Mouse (Mus musculus) liver, postnatal 0 days (tissue): ENCODE measurements around the gene 1700001F09Rik. TPM values are rescaled to one million over a fixed set of nuclear protein-coding genes. Genes with fewer than 3 reads are reported as not detected.
"Not testable (repeated sequence)": the region's sequence is repeated elsewhere in the genome, so short reads cannot be mapped to it uniquely, and the experiment has no call there.

ENCODE experiments used
- ATAC-seq: fragments of 200-750 bp; cut with Nextera tagmentation; 2 replicates; pipeline ENCODE4 v1.8.0; 2017; ENCODE audit warnings: mild to moderate bottlenecking, moderate library complexity
- DNase-seq: peaks from one replicate; pipeline ENCODE4 v3.0.0-alpha.2; 2016
- H3K27ac ChIP-seq: fragments of 300-500 bp; sonication (generic); 2 replicates; pipeline ENCODE4 v1.5.1; 2014; ENCODE audit warnings: antibody characterized with exemption, moderate library complexity, mild to moderate bottlenecking, low read depth
- H3K27me3 ChIP-seq: fragments of 300-500 bp; sonication (generic); 2 replicates; pipeline ENCODE4 v1.6.1; 2014; ENCODE audit warnings: low read length, control low read depth, mixed read lengths; ENCODE audit not compliant: insufficient read depth
- H3K36me3 ChIP-seq: fragments of 300-500 bp; sonication (generic); replicated peaks from 2 replicates; pipeline ENCODE4 v1.6.1; 2014; ENCODE audit warnings: mild to moderate bottlenecking, control low read depth, low read length, moderate library complexity, mixed read lengths; ENCODE audit not compliant: insufficient read depth
- H3K4me1 ChIP-seq: fragments of 300-500 bp; sonication (generic); 2 replicates; pipeline ENCODE4 v1.6.1; 2014; ENCODE audit warnings: antibody characterized with exemption, mild to moderate bottlenecking, control low read depth; ENCODE audit not compliant: insufficient read depth
- H3K4me2 ChIP-seq: fragments of 300-500 bp; sonication (generic); 2 replicates; pipeline ENCODE4 v1.6.1; 2014; ENCODE audit warnings: low read depth, mild to moderate bottlenecking, low read length, moderate library complexity, mixed read lengths
- H3K4me3 ChIP-seq: fragments of 300-500 bp; sonication (generic); 2 replicates; pipeline ENCODE4 v1.5.1; 2014; ENCODE audit warnings: low read depth, low read length
- H3K9ac ChIP-seq: fragments of 300-500 bp; sonication (generic); replicated peaks from 2 replicates; pipeline ENCODE4 v1.6.1; 2014; ENCODE audit warnings: mild to moderate bottlenecking, moderate library complexity
- H3K9me3 ChIP-seq: fragments of 300-500 bp; sonication (generic); 2 replicates; pipeline ENCODE4 v1.6.1; 2016; ENCODE audit warnings: mild to moderate bottlenecking, control low read depth, low read length, mixed read lengths
- WGBS: fragments of 180-500 bp; shearing (Covaris S2); extraction: QIAGEN DNeasy Blood & Tissue Kit; methylation state at CpG from one replicate; pipeline ENCODE4 v1.1.7; 2014; ENCODE audit not compliant: insufficient replicate concordance; 5-methylcytosine and 5-hydroxymethylcytosine counted together
- polyA plus RNA-seq: library from polyadenylated mRNA; unstranded; fragments of >200 nt; fragmentation: Nextera tagmentation; extraction: Ambion mirVana; gene quantifications from 2 replicates; pipeline ENCODE4 v1.2.1, GENCODE M21; 2015

1700001F09Rik gene
- polyA plus RNA-seq, result not detected in 2 replicates

- DNase-seq, H3K4me1 ChIP-seq, ATAC-seq, H3K27ac ChIP-seq, H3K9me3 ChIP-seq, H3K4me3 ChIP-seq, H3K27me3 ChIP-seq, H3K4me2 ChIP-seq, H3K9ac ChIP-seq, H3K36me3 ChIP-seq: not testable (repeated sequence)
Observed at GRCm38 (mm10) chr14:43347711-43348110, at the start of gene 1700001F09Rik. Gene 1700001F09Rik, minus strand, starts transcription at chr14:43347811.

DNA sequence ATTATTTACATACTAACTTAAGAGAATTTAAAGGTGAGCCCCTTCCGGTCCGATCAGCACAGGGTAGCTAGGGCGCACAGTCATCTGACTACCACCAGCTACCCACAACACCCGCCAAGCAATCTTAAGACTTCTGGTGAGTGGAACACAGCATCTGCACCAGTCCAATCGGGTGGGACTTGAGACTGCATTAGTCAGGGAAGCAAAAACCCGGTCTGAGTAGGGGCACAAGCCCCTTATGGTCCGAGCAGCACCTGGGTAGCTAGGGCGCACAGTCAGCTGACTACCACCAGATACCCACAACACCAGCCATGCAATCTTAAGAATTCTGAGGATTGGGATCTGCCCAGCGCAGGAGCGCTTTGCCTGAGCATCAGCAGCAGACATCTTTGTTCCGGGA, 14.1 kb upstream of the 1700001F09Rik start:
- H3K4me1 ChIP-seq, H3K4me3 ChIP-seq, H3K27me3 ChIP-seq, ATAC-seq, H3K27ac ChIP-seq, H3K4me2 ChIP-seq, DNase-seq, H3K9me3 ChIP-seq, H3K9ac ChIP-seq, H3K36me3 ChIP-seq: not testable (repeated sequence)
- 75% methylated on average over 11 of the region's 11 CpGs for WGBS

DNA sequence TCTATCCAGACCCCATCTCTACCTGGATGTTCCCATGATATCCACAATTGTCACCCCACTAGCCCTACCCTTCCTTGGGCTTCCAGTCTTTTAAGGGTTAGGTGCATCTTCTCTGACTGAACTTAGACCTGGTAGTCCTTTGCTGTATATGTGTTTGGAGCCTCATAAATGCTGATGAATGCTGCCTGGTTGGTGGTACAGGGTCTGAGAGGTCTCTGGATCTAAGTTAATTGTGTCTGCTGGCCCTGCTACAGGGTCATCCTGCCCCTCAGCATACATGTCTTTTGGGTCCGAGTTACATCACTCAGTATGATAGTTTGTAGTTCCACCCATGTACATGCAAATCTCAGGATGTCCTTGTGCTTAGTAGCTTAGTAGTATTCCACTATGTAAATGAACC, 11.6 kb upstream of the 1700001F09Rik start:
- DNase-seq, H3K4me1 ChIP-seq, H3K4me3 ChIP-seq, ATAC-seq, H3K9me3 ChIP-seq, H3K27ac ChIP-seq, H3K4me2 ChIP-seq, H3K36me3 ChIP-seq, H3K9ac ChIP-seq, H3K27me3 ChIP-seq: not testable (repeated sequence)
- WGBS, result 54% methylated on average over 1 of the region's 1 CpGs

DNA sequence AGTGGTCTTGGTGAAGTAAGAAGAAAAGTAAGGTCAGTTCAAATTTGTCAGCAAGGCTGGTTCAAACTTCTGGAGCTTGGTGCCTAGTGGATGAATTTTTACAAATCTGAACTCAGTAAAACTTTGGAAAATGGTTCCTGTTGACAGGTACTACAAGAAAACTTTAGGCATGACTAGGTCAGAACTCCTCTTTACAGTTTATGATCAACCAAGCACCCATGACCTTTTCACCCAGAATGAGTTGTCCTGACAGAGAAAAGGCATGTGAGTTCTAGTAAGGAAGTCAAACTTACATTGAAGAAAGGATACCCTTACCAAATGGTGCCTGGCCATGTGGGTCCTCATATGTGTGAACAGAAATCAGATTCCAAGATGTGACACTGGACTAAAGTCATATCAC, 9.9 kb upstream of the 1700001F09Rik start:
- H3K36me3 ChIP-seq, H3K4me2 ChIP-seq, DNase-seq, ATAC-seq, H3K27ac ChIP-seq, H3K27me3 ChIP-seq, H3K9ac ChIP-seq, H3K4me3 ChIP-seq, H3K4me1 ChIP-seq, H3K9me3 ChIP-seq: not testable (repeated sequence)

GRCm38 (mm10) chr14:43352944-43353343, 5.3 kb upstream of the 1700001F09Rik start:
- H3K27ac ChIP-seq, H3K27me3 ChIP-seq, H3K9me3 ChIP-seq, H3K4me1 ChIP-seq, H3K4me2 ChIP-seq, DNase-seq, H3K9ac ChIP-seq, H3K4me3 ChIP-seq, H3K36me3 ChIP-seq, ATAC-seq: not testable (repeated sequence)
- WGBS, result 68% methylated on average over 2 of the region's 2 CpGs

DNA sequence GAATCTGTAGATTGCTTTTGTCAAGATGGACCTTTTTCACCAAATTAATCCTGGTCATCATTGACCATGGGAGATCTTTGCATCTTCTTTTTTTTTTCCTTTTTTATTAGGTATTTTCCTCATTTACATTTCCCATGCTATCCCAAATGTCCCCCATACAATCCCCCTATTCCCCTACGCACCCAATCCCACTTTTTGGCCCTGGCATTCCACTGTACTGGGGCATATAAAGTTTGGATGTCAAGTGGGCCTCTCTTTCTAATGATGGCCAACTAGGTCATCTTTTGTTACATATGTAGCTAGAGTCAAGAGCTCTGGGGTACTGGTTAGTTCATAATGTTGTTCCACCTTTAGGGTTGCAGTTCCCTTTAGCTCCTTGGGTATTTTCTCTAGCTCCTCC, 10.0 kb downstream of the 1700001F09Rik start:
- H3K27me3 ChIP-seq, H3K4me2 ChIP-seq, H3K4me3 ChIP-seq, DNase-seq, H3K4me1 ChIP-seq, ATAC-seq, H3K27ac ChIP-seq, H3K9me3 ChIP-seq, H3K9ac ChIP-seq, H3K36me3 ChIP-seq: not testable (repeated sequence)
- 51% methylated on average over 1 of the region's 1 CpGs for WGBS

DNA sequence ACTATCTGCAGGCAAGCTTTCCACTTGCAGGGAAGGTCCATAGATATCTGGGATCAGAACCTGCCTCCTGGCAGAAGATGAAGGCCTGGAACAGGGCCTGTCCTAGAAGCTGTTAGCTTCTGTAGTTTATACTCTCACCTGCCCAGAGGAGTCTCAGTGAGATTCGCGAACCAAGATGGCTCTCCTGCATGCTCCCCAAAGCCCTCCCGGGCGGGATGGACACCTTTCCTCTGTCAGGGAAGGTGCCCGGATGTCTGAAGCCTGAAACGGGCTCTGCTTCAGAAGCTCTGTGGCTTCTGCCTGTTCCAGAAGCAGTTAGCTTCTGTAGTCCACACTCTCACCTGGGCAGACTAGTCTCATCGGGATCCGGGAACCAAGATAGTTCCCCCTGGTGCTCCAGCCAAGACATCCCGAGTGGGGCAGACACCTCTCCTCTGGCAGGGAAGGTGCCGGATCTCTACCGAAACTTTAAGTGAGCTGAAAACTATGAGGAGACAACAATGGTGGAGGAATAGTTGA, 16.2 kb downstream of the 1700001F09Rik start:
- not testable (repeated sequence) for DNase-seq, ATAC-seq

GRCm38 (mm10) chr14:43328603-43329002, 19.0 kb downstream of the 1700001F09Rik start:
- not testable (repeated sequence) for H3K4me2 ChIP-seq, H3K27ac ChIP-seq, H3K27me3 ChIP-seq, DNase-seq, H3K4me3 ChIP-seq, H3K9ac ChIP-seq, H3K9me3 ChIP-seq, ATAC-seq, H3K36me3 ChIP-seq, H3K4me1 ChIP-seq
- WGBS, result 47% methylated on average over 2 of the region's 2 CpGs

More for the DNA sequence above, 16.2 kb downstream of the 1700001F09Rik start:
- H3K9ac ChIP-seq, H3K27ac ChIP-seq, H3K27me3 ChIP-seq, H3K36me3 ChIP-seq, H3K9me3 ChIP-seq, H3K4me1 ChIP-seq, H3K4me2 ChIP-seq, H3K4me3 ChIP-seq: not testable (repeated sequence)
- 77% methylated on average over 9 of the region's 11 CpGs for WGBS

GRCm38 (mm10) chr14:43319516-43319915, 28.1 kb downstream of the 1700001F09Rik start:
- H3K36me3 ChIP-seq, result not testable (repeated sequence)

DNA sequence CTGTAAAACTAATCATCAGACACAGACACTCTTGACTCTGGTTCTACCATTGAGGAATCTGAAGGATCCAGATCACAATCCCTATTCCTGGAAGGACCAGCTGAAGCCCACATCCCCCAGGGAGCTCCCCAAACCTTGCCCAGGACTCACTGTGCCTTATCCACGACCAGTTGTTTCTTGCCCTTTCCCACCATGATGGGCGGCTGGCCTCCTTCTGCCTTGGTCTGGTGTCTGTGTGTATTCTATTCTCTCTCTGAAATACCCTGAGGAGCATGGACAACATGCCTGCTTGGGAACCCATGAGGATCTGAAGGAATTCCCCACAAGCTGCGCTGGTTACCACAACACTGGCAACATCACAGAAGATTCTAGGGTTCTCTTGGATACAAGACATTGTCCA, 54.1 kb downstream of the 1700001F09Rik start, which contains the start of gene Gm8127:
Gene Gm8127, minus strand, starts transcription at position 330 of the 400 bp plus-strand sequence.
- not testable (repeated sequence) for ATAC-seq

More at GRCm38 (mm10) chr14:43319516-43319915, 28.1 kb downstream of the 1700001F09Rik start:
- ATAC-seq, H3K4me1 ChIP-seq, H3K27me3 ChIP-seq, H3K9me3 ChIP-seq, H3K27ac ChIP-seq, H3K4me2 ChIP-seq, DNase-seq, H3K4me3 ChIP-seq, H3K9ac ChIP-seq: not testable (repeated sequence)

More for the DNA sequence above, 54.1 kb downstream of the 1700001F09Rik start, which contains the start of gene Gm8127:
- H3K4me1 ChIP-seq, H3K9me3 ChIP-seq, H3K36me3 ChIP-seq, H3K4me3 ChIP-seq, H3K9ac ChIP-seq, H3K4me2 ChIP-seq, H3K27ac ChIP-seq, DNase-seq, H3K27me3 ChIP-seq: not testable (repeated sequence)
- 62% methylated on average over 3 of the region's 3 CpGs for WGBS
